Comparison of ENCODE assay signal across 12 mouse cellular contexts in genomic region chr7:75555940-75556339, GRCm38 (mm10).
DNase-seq lines count a peak whose midpoint lies in the region; ATAC-seq and TF ChIP-seq lines count a peak whose summit lies in the region.
"Had no signal": no experiment of that assay in that cellular context is flagged by ENCODE, and none has a peak within 500 bp of the region (broad histone marks: within the 10 kb centered on the region; RNA-seq: fewer than 3 reads in every experiment).

No protein-coding gene starts in this region.

- no peak for TF ChIP-seq POLR2A in brain, embryonic 14.5 days (IDR thresholded peaks at IDR 0.05; ENCODE audit: borderline replicate concordance, extremely low read depth, insufficient read depth, insufficient read length, poor library complexity, severe bottlenecking)

- no peak for TF ChIP-seq CTCF in brain, embryonic 14.5 days (IDR thresholded peaks at IDR 0.05; ENCODE audit: borderline replicate concordance, extremely low read depth, insufficient read depth, insufficient read length)

- H3K9me3 ChIP-seq in forebrain, embryonic 14.5 days (replicated peaks; ENCODE audit: control insufficient read depth, low read length): no peaks in the 10 kb centered on the region
- H3K9me3 ChIP-seq in forebrain, embryonic 13.5 days (replicated peaks): no peaks in the 10 kb centered on the region
- H3K9me3 ChIP-seq: heart, embryonic 13.5 days; liver, embryonic 13.5 days had no signal

- H3K4me2 ChIP-seq in forebrain, embryonic 14.5 days (ENCODE audit: low read length): no peak overlapping the region
- no peak overlapping the region for H3K4me2 ChIP-seq in forebrain, embryonic 13.5 days
- H3K4me2 ChIP-seq: heart, embryonic 13.5 days; liver, embryonic 13.5 days had no signal

- H3K27ac ChIP-seq in forebrain, embryonic 14.5 days (ENCODE audit: low read depth, low read length): no peak overlapping the region
- H3K27ac ChIP-seq in forebrain, embryonic 13.5 days: no peak overlapping the region
- H3K27ac ChIP-seq: liver, embryonic 13.5 days had no signal

- no peaks in the 10 kb centered on the region for H3K36me3 ChIP-seq in forebrain, embryonic 14.5 days (ENCODE audit: control insufficient read depth, insufficient read depth, low read length)
- H3K36me3 ChIP-seq in forebrain, embryonic 13.5 days (ENCODE audit: poor library complexity, severe bottlenecking): no peaks in the 10 kb centered on the region
- H3K36me3 ChIP-seq: heart, embryonic 13.5 days; liver, embryonic 13.5 days had no signal

- ATAC-seq in forebrain, embryonic 14.5 days: no peak
- ATAC-seq in forebrain, embryonic 13.5 days: no peak
- ATAC-seq in granulocyte monocyte progenitor cell, adult 5-6 weeks (replicated peaks; ENCODE audit: poor library complexity, severe bottlenecking): no peak

- WGBS in forebrain, embryonic 14.5 days: 59% methylated on average over 6 of the region's 6 CpGs
- 60% methylated on average over 6 of the region's 6 CpGs for WGBS in forebrain, embryonic 13.5 days

- H3K27me3 ChIP-seq in forebrain, embryonic 14.5 days (replicated peaks; ENCODE audit: control insufficient read depth, insufficient read depth, low read length): no peaks in the 10 kb centered on the region
- H3K27me3 ChIP-seq in forebrain, embryonic 13.5 days: no peaks in the 10 kb centered on the region
- H3K27me3 ChIP-seq: heart, embryonic 13.5 days; liver, embryonic 13.5 days had no signal

- H3K4me3 ChIP-seq in forebrain, embryonic 14.5 days (ENCODE audit: low read depth, low read length): no peak overlapping the region
- no peak overlapping the region for H3K4me3 ChIP-seq in forebrain, embryonic 13.5 days
- H3K4me3 ChIP-seq: heart, embryonic 13.5 days; liver, embryonic 13.5 days had no signal

- H3K9ac ChIP-seq in forebrain, embryonic 14.5 days (ENCODE audit: low read length): no peak overlapping the region
- H3K9ac ChIP-seq in forebrain, embryonic 13.5 days: no peak overlapping the region
- H3K9ac ChIP-seq: heart, embryonic 13.5 days; liver, embryonic 13.5 days had no signal

- H3K4me1 ChIP-seq in forebrain, embryonic 14.5 days (ENCODE audit: control insufficient read depth, insufficient read depth, low read length): no peaks in the 10 kb centered on the region
- no peaks in the 10 kb centered on the region for H3K4me1 ChIP-seq in forebrain, embryonic 13.5 days

- peak; percentile 46 for DNase-seq in forebrain, embryonic 14.5 days (ENCODE audit: low spot score)
- DNase-seq in layer of hippocampus, adult 11-12 months (ENCODE audit: low spot score): peak; percentile 33
- DNase-seq in layer of hippocampus, postnatal 36 days: no peak
- peak; percentile 53 for DNase-seq in 3T3-L1 (ENCODE audit: low read depth, low spot score)
- peak; percentile 54 for DNase-seq in brain, embryonic 14.5 days (ENCODE audit: low read depth)
- no peak for DNase-seq in gastrocnemius, adult 8-10 months (ENCODE audit: low spot score in 2 of 2)
- DNase-seq: cerebellum, adult 18-20 months; kidney, postnatal 4 days; liver, embryonic 13.5 days had no signal

Comparison
In these comparisons a context has a peak if more than half of its experiments do, and no peak if none do; other contexts are left out.
1. DNase-seq: peak in forebrain, embryonic 14.5 days (single experiment), layer of hippocampus, adult 11-12 months (single experiment), 3T3-L1 (single experiment) and brain, embryonic 14.5 days (single experiment); none in layer of hippocampus, postnatal 36 days (0 of 2) and gastrocnemius, adult 8-10 months (0 of 2).